Comparison of ENCODE assay signal across 26 mouse cellular contexts in the genomic region with DNA sequence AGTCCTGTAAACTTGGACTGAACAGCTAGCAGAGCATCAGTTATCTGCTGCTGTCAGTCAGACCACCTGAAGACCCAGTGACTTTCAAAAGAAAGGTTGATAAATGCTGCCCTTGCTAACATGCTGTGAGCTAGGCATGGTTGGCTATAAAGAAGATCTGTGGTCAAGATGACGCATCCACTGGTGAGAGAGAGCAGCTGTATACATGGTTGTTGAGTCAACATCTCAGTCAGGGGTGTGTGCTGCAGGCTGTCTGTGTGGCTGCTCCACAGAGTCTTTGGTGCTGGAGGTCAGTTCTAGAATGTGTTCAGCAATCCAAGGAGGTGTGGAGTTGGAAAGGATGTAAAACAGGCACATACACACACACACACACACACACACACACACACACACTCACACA. TPM values are rescaled to one million over a fixed set of nuclear protein-coding genes. Genes with fewer than 3 reads are reported as not detected.
DNase-seq lines count a peak whose midpoint lies in the region; ATAC-seq and TF ChIP-seq lines count a peak whose summit lies in the region.
"Had no signal": no experiment of that assay in that cellular context is flagged by ENCODE, and none has a peak within 500 bp of the region (broad histone marks: within the 10 kb centered on the region; RNA-seq: fewer than 3 reads in every experiment).

No protein-coding gene starts in this region.

- H3K4me2 ChIP-seq in hindbrain, embryonic 13.5 days = no peak overlapping the region
- no peak overlapping the region for H3K4me2 ChIP-seq in midbrain, postnatal 0 days (ENCODE audit: low read depth, low read length, poor library complexity, severe bottlenecking)
- H3K4me2 ChIP-seq: embryonic facial prominence, embryonic 12.5 days; forebrain, embryonic 13.5 days; forebrain, embryonic 15.5 days had no signal

- WGBS in hindbrain, embryonic 13.5 days = 69% methylated on average over 1 of the region's 1 CpGs
- 96% methylated on average over 1 of the region's 1 CpGs for WGBS in midbrain, postnatal 0 days

- H3K9me3 ChIP-seq in hindbrain, embryonic 13.5 days = no peaks in the 10 kb centered on the region
- H3K9me3 ChIP-seq in midbrain, postnatal 0 days (ENCODE audit: low read length) = no peaks in the 10 kb centered on the region
- H3K9me3 ChIP-seq: embryonic facial prominence, embryonic 10.5 days; embryonic facial prominence, embryonic 12.5 days; forebrain, embryonic 13.5 days; forebrain, embryonic 15.5 days; G1E had no signal

- no peak for TF ChIP-seq CTCF in midbrain, postnatal 0 days (IDR thresholded peaks at IDR 0.05)

- no peaks in the 10 kb centered on the region for H3K36me3 ChIP-seq in hindbrain, embryonic 13.5 days
- H3K36me3 ChIP-seq in midbrain, postnatal 0 days (ENCODE audit: insufficient read depth, low read length) = no peaks in the 10 kb centered on the region
- H3K36me3 ChIP-seq: embryonic facial prominence, embryonic 10.5 days; embryonic facial prominence, embryonic 12.5 days; forebrain, embryonic 15.5 days; G1E had no signal

- no peaks in the 10 kb centered on the region for H3K4me1 ChIP-seq in hindbrain, embryonic 13.5 days (replicated peaks)
- no peaks in the 10 kb centered on the region for H3K4me1 ChIP-seq in midbrain, postnatal 0 days (ENCODE audit: insufficient read depth, low read length)
- H3K4me1 ChIP-seq: embryonic facial prominence, embryonic 10.5 days; embryonic facial prominence, embryonic 12.5 days; forebrain, embryonic 13.5 days had no signal

- no peak overlapping the region for H3K4me3 ChIP-seq in hindbrain, embryonic 13.5 days
- H3K4me3 ChIP-seq in midbrain, postnatal 0 days (ENCODE audit: low read depth, low read length) = no peak overlapping the region
- H3K4me3 ChIP-seq: embryonic facial prominence, embryonic 10.5 days; embryonic facial prominence, embryonic 12.5 days; forebrain, embryonic 13.5 days; forebrain, embryonic 15.5 days had no signal

- intact Hi-C loops in gastrocnemius, postnatal 14 days (cut with DNase I; ENCODE audit: low total_unique reads) = no loop called here

- ATAC-seq in hindbrain, embryonic 13.5 days (ENCODE audit: low FRiP score) = no peak
- ATAC-seq in midbrain, postnatal 0 days (ENCODE audit: low FRiP score) = no peak
- ATAC-seq: CD4-positive, CD25-positive, alpha-beta regulatory T cell, adult 4 months; forebrain, embryonic 13.5 days; forebrain, embryonic 15.5 days; forebrain, postnatal 0 days had no signal

- no peak overlapping the region for H3K9ac ChIP-seq in hindbrain, embryonic 13.5 days
- no peak overlapping the region for H3K9ac ChIP-seq in midbrain, postnatal 0 days (replicated peaks; ENCODE audit: low read length, poor library complexity, severe bottlenecking)
- H3K9ac ChIP-seq: embryonic facial prominence, embryonic 12.5 days; forebrain, embryonic 13.5 days; forebrain, embryonic 15.5 days; forebrain, postnatal 0 days had no signal

- H3K27ac ChIP-seq in hindbrain, embryonic 13.5 days = no peak overlapping the region
- H3K27ac ChIP-seq in midbrain, postnatal 0 days (ENCODE audit: low read depth, low read length) = no peak overlapping the region
- H3K27ac ChIP-seq: embryonic facial prominence, embryonic 10.5 days; embryonic facial prominence, embryonic 12.5 days; forebrain, embryonic 13.5 days; forebrain, embryonic 15.5 days had no signal

- no peaks in the 10 kb centered on the region for H3K27me3 ChIP-seq in hindbrain, embryonic 13.5 days
- H3K27me3 ChIP-seq in midbrain, postnatal 0 days (ENCODE audit: insufficient read depth, low read length) = no peaks in the 10 kb centered on the region
- H3K27me3 ChIP-seq: CH12.LX; forebrain, embryonic 13.5 days; forebrain, embryonic 15.5 days had no signal

- peak; percentile 48 for DNase-seq in 3T3-L1 (ENCODE audit: low read depth, low spot score)
- DNase-seq in NIH3T3 (ENCODE audit: low read depth) = peak; percentile 6
- DNase-seq in gastrocnemius, postnatal 14 days = no peak
- no peak for DNase-seq in midbrain, postnatal 0 days (ENCODE audit: low spot score)
- DNase-seq: adrenal gland, adult 2 months; adrenal gland, postnatal 10 days; adrenal gland, postnatal 25 days; cerebellum, adult 11 months; cerebellum, adult 2 months; cerebellum, adult 9-10 months; cerebellum, postnatal 10 days; cerebellum, postnatal 25 days; forebrain, postnatal 0 days had no signal

RNA-seq across cellular contexts. Expression of a gene that starts 12.2 kb away (rescaled TPM):
- polyA plus RNA-seq in hindbrain, embryonic 13.5 days (2015; fragmentation: Nextera tagmentation; extraction: Ambion mirVana) = not detected in 2 replicates
- total RNA-seq in gastrocnemius, postnatal 14 days (2021) = not detected
- total RNA-seq in midbrain, postnatal 0 days (2014; rRNA removed) = not detected in 2 replicates
- not detected in 2 replicates for polyA plus RNA-seq in midbrain, postnatal 0 days (2015; fragmentation: Nextera tagmentation; extraction: Ambion mirVana)
- total RNA-seq: adrenal gland, adult 2 months; adrenal gland, postnatal 10 days; adrenal gland, postnatal 25 days; adrenal gland, postnatal 4 days; CH12.LX; forebrain, postnatal 0 days; G1E had no signal
- polyA plus RNA-seq: adrenal gland, adult 2 months; brain, embryonic 14.5 days; CD4-positive, CD25-positive, alpha-beta regulatory T cell, adult 4 months; cerebellum, adult 2 months; cortical plate, adult 2 months; embryonic facial prominence, embryonic 10.5 days; embryonic facial prominence, embryonic 12.5 days; embryonic facial prominence, embryonic 14.5 days; forebrain, embryonic 11.5 days; forebrain, embryonic 13.5 days; forebrain, embryonic 15.5 days; forebrain, postnatal 0 days; G1E had no signal

Comparison
In these comparisons a context has a peak if more than half of its experiments do, and no peak if none do; other contexts are left out.
1. DNase-seq: peak in 3T3-L1 (single experiment) and NIH3T3 (single experiment); none in gastrocnemius, postnatal 14 days (single experiment) and midbrain, postnatal 0 days (single experiment).